Mouse (Mus musculus): Measurements from ENCODE around the gene Slfn2.

- no peak for TF ChIP-seq EP300 (IDR thresholded peaks at IDR 0.05; ENCODE audit: low read depth)
- TF ChIP-seq CTCF (IDR thresholded peaks at IDR 0.05; ENCODE audit: low read depth), result no peak
Measured at GRCm38 (mm10) chr11:83063126-83063525, 1.8 kb upstream of the Slfn2 start.
